Mouse (Mus musculus): ENCODE results near the gene Chchd5.

Chchd5 gene

GRCm38 (mm10) chr2:129164815-129165214, 35.3 kb downstream of the Chchd5 start:
- no peak for DNase-seq

- DNase-seq, result no peak
Measured at GRCm38 (mm10) chr2:129166466-129167463, 37.3 kb downstream of the Chchd5 start.

- no peak for DNase-seq
Measured at GRCm38 (mm10) chr2:129173386-129173785, 43.9 kb downstream of the Chchd5 start.

- DNase-seq, result peak; percentile 46
Measured at GRCm38 (mm10) chr2:129174474-129174873, 45.0 kb downstream of the Chchd5 start.

GRCm38 (mm10) chr2:129175636-129176035, 46.1 kb downstream of the Chchd5 start:
- no peak for DNase-seq

GRCm38 (mm10) chr2:129176676-129177420, 47.3 kb downstream of the Chchd5 start:
- DNase-seq, result no peak

GRCm38 (mm10) chr2:129177661-129178060, 48.2 kb downstream of the Chchd5 start:
- no peak for DNase-seq

GRCm38 (mm10) chr2:129178182-129178908, 48.8 kb downstream of the Chchd5 start:
- DNase-seq, result no peak

GRCm38 (mm10) chr2:129179946-129180853, 50.7 kb downstream of the Chchd5 start:
- DNase-seq, result no peak

- no peak for DNase-seq
Measured at GRCm38 (mm10) chr2:129181509-129181908, 52.0 kb downstream of the Chchd5 start.

GRCm38 (mm10) chr2:129182412-129182811, 52.9 kb downstream of the Chchd5 start:
- DNase-seq, result no peak

- DNase-seq, result peak; percentile 16
Measured at GRCm38 (mm10) chr2:129183561-129184031, 54.1 kb downstream of the Chchd5 start.
